Mouse (Mus musculus) limb, embryonic 12.5 days (tissue): ENCODE measurements around the gene Mapkbp1. TPM values are rescaled to one million over a fixed set of nuclear protein-coding genes. Genes with fewer than 3 reads are reported as not detected.
A peak's percentile ranks its signal among the peaks of the same experiment; 100 is the strongest.

Experiments used
- ATAC-seq: fragments of 200-750 bp; cut with Nextera tagmentation; 2 replicates; pipeline ENCODE4 v1.8.0; 2017; ENCODE audit warnings: low read depth, moderate TSS enrichment; ENCODE audit not compliant: insufficient number of reproducible peaks, insufficient read depth, low FRiP score, low TSS enrichment
- H3K27ac ChIP-seq: fragments of 300-500 bp; sonication (generic); 2 replicates; pipeline ENCODE4 v1.5.1; 2016; ENCODE audit warnings: mild to moderate bottlenecking, moderate library complexity
- H3K27me3 ChIP-seq: fragments of 300-500 bp; sonication (generic); 2 replicates; pipeline ENCODE4 v1.6.1; 2016; ENCODE audit warnings: mild to moderate bottlenecking, moderate library complexity
- H3K36me3 ChIP-seq: fragments of 300-500 bp; sonication (generic); 2 replicates; pipeline ENCODE4 v1.6.1; 2016; ENCODE audit warnings: mild to moderate bottlenecking, moderate library complexity
- H3K4me1 ChIP-seq: fragments of 300-500 bp; sonication (generic); replicated peaks from 2 replicates; pipeline ENCODE4 v1.6.1; 2016
- H3K4me2 ChIP-seq: fragments of 300-500 bp; sonication (generic); 2 replicates; pipeline ENCODE4 v1.6.1; 2016; ENCODE audit warnings: mild to moderate bottlenecking, moderate library complexity
- H3K4me3 ChIP-seq: fragments of 300-500 bp; sonication (generic); replicated peaks from 2 replicates; pipeline ENCODE4 v1.5.1; 2016; ENCODE audit warnings: mild to moderate bottlenecking
- H3K9ac ChIP-seq: fragments of 300-500 bp; sonication (generic); replicated peaks from 2 replicates; pipeline ENCODE4 v1.6.1; 2016; ENCODE audit warnings: mild to moderate bottlenecking, moderate library complexity
- H3K9me3 ChIP-seq: fragments of 300-500 bp; sonication (generic); 2 replicates; pipeline ENCODE4 v1.6.1; 2016; ENCODE audit warnings: mild to moderate bottlenecking, moderate library complexity
- WGBS: fragments of 180-500 bp; shearing (Covaris S2); methylation state at CpG from one replicate; pipeline ENCODE4 v1.1.7; 2016; 5-methylcytosine and 5-hydroxymethylcytosine counted together
- polyA plus RNA-seq: library from polyadenylated mRNA; unstranded; fragments of >200 nt; fragmentation: Nextera tagmentation; extraction: Ambion mirVana; gene quantifications from 2 replicates; pipeline ENCODE4 v1.2.1, GENCODE M21; 2016

Mapkbp1 gene
- polyA plus RNA-seq, 1 experiment from 2014 or later, result 3.4 TPM

- H3K4me1 ChIP-seq, result peaks cover 2% of the 10 kb centered on the region; the same call in 1 of the 2 replicates
- no peak overlapping the region for H3K9ac ChIP-seq
- H3K4me2 ChIP-seq, result no peak overlapping the region
- no peaks in the 10 kb centered on the region for H3K9me3 ChIP-seq
- no peak for ATAC-seq
- no peaks in the 10 kb centered on the region for H3K36me3 ChIP-seq
- 89% methylated on average over 12 of the region's 12 CpGs for WGBS
- H3K4me3 ChIP-seq, result no peak overlapping the region
- no peak overlapping the region for H3K27ac ChIP-seq
- H3K27me3 ChIP-seq, result no peaks in the 10 kb centered on the region; the same call in 1 of the 2 replicates
These were observed 82.5 kb downstream of the Mapkbp1 start for GRCm38 (mm10) chr2:120054771-120055552.

GRCm38 (mm10) chr2:120055923-120056322 is 83.4 kb downstream of the Mapkbp1 start:
- Histone ChIP-seq H3K9me3 (no peaks in the 10 kb centered on the region), H3K4me2 (no peak overlapping the region), H3K9ac (no peak overlapping the region), H3K27me3 (no peaks in the 10 kb centered on the region), H3K36me3 (no peaks in the 10 kb centered on the region), H3K4me3 (no peak overlapping the region), H3K4me1 (peaks cover 9% of the 10 kb centered on the region), H3K27ac (no peak overlapping the region)
- WGBS, result 89% methylated on average over 10 of the region's 10 CpGs
- ATAC-seq, result no peak

- peaks cover 12% of the 10 kb centered on the region for H3K4me1 ChIP-seq
- 84% methylated on average over 4 of the region's 4 CpGs for WGBS
- H3K4me3 ChIP-seq, result no peak overlapping the region
- no peaks in the 10 kb centered on the region for H3K27me3 ChIP-seq
- no peaks in the 10 kb centered on the region for H3K9me3 ChIP-seq
- H3K36me3 ChIP-seq, result no peaks in the 10 kb centered on the region
- no peak overlapping the region for H3K4me2 ChIP-seq
- no peak overlapping the region for H3K27ac ChIP-seq
- no peak overlapping the region for H3K9ac ChIP-seq
- ATAC-seq, result no peak
These were observed 86.3 kb downstream of the Mapkbp1 start for GRCm38 (mm10) chr2:120058818-120059217.

DNA sequence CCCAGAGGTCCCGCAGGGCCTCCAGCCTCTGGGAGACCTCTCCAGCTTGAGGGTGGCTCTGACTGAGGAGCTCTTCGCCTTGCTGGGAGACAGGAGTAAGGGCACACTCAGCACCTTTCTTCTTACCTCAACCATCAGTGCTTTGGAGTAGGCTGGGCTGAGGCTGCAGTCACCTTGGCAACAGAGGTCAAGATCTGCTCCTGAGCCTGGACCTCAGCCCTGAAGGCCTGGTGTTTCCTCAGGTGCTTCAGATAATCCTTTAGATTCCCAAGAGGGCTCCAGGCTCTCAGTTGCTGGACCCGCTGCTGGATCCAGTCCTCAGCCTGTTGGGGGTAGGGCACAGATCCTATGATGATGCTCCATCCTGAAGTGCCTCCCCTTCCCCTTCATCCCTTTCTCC is 87.0 kb downstream of the Mapkbp1 start:
- Histone ChIP-seq H3K9ac (no peak overlapping the region), H3K4me2 (no peak overlapping the region), H3K9me3 (no peaks in the 10 kb centered on the region), H3K27me3 (no peaks in the 10 kb centered on the region), H3K4me3 (no peak overlapping the region), H3K36me3 (no peaks in the 10 kb centered on the region), H3K27ac (no peak overlapping the region), H3K4me1 (peaks cover 12% of the 10 kb centered on the region)
- ATAC-seq, result no peak
- WGBS, result 87% methylated on average over 3 of the region's 3 CpGs

GRCm38 (mm10) chr2:120060190-120060589 is 87.7 kb downstream of the Mapkbp1 start:
- no peak overlapping the region for H3K27ac ChIP-seq
- H3K4me2 ChIP-seq, result no peak overlapping the region
- no peaks in the 10 kb centered on the region for H3K27me3 ChIP-seq
- no peaks in the 10 kb centered on the region for H3K36me3 ChIP-seq
- no peaks in the 10 kb centered on the region for H3K9me3 ChIP-seq
- no peak overlapping the region for H3K9ac ChIP-seq
- H3K4me1 ChIP-seq, result peaks cover 12% of the 10 kb centered on the region
- H3K4me3 ChIP-seq, result no peak overlapping the region
- ATAC-seq, result no peak
- 64% methylated on average over 6 of the region's 6 CpGs for WGBS

- H3K4me1 ChIP-seq, result peaks cover 12% of the 10 kb centered on the region
- WGBS, result 72% methylated on average over 9 of the region's 9 CpGs
- H3K9ac ChIP-seq, result no peak overlapping the region
- no peaks in the 10 kb centered on the region for H3K27me3 ChIP-seq
- no peak overlapping the region for H3K27ac ChIP-seq
- no peak overlapping the region for H3K4me2 ChIP-seq
- no peaks in the 10 kb centered on the region for H3K36me3 ChIP-seq
- no peaks in the 10 kb centered on the region for H3K9me3 ChIP-seq
- no peak for ATAC-seq
- H3K4me3 ChIP-seq, result no peak overlapping the region
These were observed 88.2 kb downstream of the Mapkbp1 start for GRCm38 (mm10) chr2:120060651-120061050.

- Histone ChIP-seq H3K4me1 (peaks cover 12% of the 10 kb centered on the region), H3K27me3 (no peaks in the 10 kb centered on the region), H3K27ac (no peak overlapping the region), H3K4me2 (no peak overlapping the region), H3K36me3 (no peaks in the 10 kb centered on the region), H3K9me3 (no peaks in the 10 kb centered on the region), H3K9ac (no peak overlapping the region), H3K4me3 (no peak overlapping the region)
- no peak for ATAC-seq
- WGBS, result 85% methylated on average over 8 of the region's 8 CpGs
These were observed 89.7 kb downstream of the Mapkbp1 start for GRCm38 (mm10) chr2:120062248-120062647.

DNA sequence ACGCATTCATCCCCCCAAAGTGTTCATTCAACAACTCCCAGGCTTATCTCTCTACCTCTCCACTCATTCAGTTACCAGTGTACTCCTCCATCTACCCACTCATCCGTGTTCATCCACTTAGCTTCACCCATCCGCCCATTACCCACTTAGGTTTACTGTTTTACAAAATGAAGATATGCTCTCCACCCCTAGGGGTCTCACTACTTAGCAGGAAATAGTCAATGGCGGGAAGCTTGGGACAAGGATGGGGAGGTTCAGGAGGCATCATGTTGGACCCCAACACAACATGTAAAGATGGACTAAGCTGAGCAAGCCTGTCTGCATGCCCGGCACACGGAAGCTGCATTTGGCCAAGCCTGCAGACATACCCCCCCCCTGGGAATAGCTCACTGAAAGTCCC is 92.1 kb downstream of the Mapkbp1 start:
- H3K27ac ChIP-seq, result no peak overlapping the region
- no peak for ATAC-seq
- H3K9ac ChIP-seq, result no peak overlapping the region
- 81% methylated on average over 6 of the region's 6 CpGs for WGBS
- no peak overlapping the region for H3K4me2 ChIP-seq
- peaks cover 24% of the 10 kb centered on the region for H3K4me1 ChIP-seq
- H3K4me3 ChIP-seq, result no peak overlapping the region
- H3K9me3 ChIP-seq, result no peaks in the 10 kb centered on the region
- no peaks in the 10 kb centered on the region for H3K36me3 ChIP-seq
- 0 out of 2 replicates have a peak, but pooled peaks cover 3% of the 10 kb centered on the region for H3K27me3 ChIP-seq

DNA sequence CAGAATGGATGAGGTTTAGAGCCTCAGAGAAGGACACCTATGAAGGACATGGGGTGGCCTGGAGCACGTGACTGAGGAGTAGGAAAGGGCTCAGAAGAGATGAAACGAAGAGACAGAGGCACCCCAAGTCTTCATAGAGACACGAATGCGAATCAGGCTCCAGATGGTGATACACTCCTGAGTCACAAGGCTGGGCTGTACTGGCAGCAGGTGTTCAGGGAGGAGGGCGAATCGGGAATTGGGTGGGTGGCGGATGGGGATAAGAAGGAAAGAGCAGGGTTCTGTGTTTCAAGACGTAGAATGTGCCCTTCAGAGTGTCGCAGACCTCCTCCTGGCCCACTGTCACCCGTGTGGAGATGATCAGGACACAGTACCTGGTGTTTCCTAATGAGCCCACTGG is 92.7 kb downstream of the Mapkbp1 start:
- Histone ChIP-seq H3K4me1 (peaks cover 20% of the 10 kb centered on the region; the same call in 1 of the 2 replicates), H3K27ac (no peak overlapping the region), H3K27me3 (0 out of 2 replicates have a peak, but pooled peaks cover 5% of the 10 kb centered on the region), H3K9ac (no peak overlapping the region), H3K36me3 (no peaks in the 10 kb centered on the region), H3K4me3 (no peak overlapping the region), H3K9me3 (no peaks in the 10 kb centered on the region), H3K4me2 (no peak overlapping the region)
- ATAC-seq, result no peak
- 88% methylated on average over 10 of the region's 10 CpGs for whole genome bisulfite sequencing

DNA sequence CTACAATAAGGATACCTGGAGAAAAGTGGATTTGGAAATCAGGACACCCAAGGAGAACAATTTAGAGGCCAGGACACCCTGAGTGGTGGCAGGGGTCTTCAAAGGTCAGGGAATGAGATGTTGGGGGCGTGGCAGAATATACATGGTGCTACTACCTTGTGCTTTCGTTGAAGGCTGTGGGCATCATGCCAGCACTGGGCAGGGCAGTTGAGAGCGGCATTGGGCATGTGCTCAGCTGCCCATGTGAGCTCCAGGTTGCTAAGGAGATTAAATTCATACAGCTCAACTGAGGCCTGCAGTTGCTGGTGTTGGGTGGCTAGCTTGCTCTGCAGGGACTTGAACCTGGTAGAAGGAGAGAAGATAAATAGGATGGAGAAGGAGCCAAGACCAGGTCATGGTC is 93.7 kb downstream of the Mapkbp1 start:
- Histone ChIP-seq H3K27ac (no peak overlapping the region), H3K9me3 (no peaks in the 10 kb centered on the region), H3K36me3 (no peaks in the 10 kb centered on the region), H3K27me3 (0 out of 2 replicates have a peak, but pooled peaks cover 5% of the 10 kb centered on the region), H3K9ac (no peak overlapping the region), H3K4me2 (no peak overlapping the region), H3K4me1 (peaks cover 15% of the 10 kb centered on the region; the same call in 1 of the 2 replicates), H3K4me3 (no peak overlapping the region)
- no peak for ATAC-seq
- WGBS, result 84% methylated on average over 3 of the region's 3 CpGs

DNA sequence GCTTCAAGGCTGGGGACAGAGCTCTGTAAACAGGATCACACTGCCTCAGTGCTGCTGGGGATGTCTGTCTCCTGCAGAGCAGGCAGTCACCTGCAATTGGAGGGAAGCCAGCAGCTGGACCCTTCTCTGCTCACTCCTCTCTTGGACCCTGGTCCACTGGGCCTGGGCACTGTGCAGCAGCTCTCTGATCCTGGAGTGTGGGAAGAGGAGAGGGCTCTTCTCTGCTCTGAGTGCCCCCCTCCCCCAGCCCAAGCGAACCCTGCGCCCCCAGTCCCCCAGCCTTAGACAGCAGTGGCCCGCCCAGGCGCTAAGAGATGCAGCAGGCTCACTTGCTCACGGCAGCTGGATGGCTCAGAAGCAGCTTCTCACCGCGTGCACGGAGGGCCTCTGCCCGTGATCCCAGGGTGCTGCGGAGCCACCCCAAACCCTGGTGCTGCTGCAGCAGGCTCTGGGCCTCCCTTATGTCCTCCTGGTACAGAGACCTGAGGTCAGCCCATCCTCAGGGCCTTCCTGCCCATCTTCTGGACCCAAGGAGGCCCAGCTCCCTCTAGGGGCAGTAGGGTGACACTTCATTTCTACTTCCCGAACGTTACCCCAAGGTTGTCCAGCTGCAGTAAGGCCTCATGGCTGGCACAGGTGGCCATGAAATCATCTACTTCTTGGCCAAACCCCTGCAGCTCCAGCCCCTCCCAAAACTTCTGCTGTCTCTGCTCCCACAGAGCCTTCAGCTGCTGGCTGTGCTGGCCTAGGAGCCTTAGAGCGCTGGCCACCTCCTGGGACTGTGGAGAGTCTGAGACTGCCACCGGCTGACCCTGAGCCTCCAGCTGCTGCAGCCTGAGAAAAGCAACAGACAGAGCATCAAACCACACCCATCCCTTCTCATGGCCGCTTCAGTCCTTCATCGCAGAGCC is 96.3 kb downstream of the Mapkbp1 start:
- no peaks in the 10 kb centered on the region for H3K36me3 ChIP-seq
- H3K4me1 ChIP-seq, result peaks cover 12% of the 10 kb centered on the region; the same call in 1 of the 2 replicates
- ATAC-seq, result peak; percentile 80
- no peaks in the 10 kb centered on the region for H3K9me3 ChIP-seq
- H3K27ac ChIP-seq, result 0 out of 2 replicates have a peak overlapping the region, but pooled peaks have one; percentile 12
- no peak overlapping the region for H3K4me2 ChIP-seq
- 39% methylated on average over 16 of the region's 16 CpGs for WGBS
- no peak overlapping the region for H3K4me3 ChIP-seq
- 0 out of 2 replicates have a peak overlapping the region, but pooled peaks have one; percentile 12 for H3K9ac ChIP-seq
- H3K27me3 ChIP-seq, result peaks cover 5% of the 10 kb centered on the region; the same call in 1 of the 2 replicates
